Mouse (Mus musculus): ENCODE measurements around the gene B020031M17Rik.
"Not testable (repeated sequence)": the region's sequence is repeated elsewhere in the genome, so short reads cannot be mapped to it uniquely, and the experiment has no call there.

B020031M17Rik gene

GRCm38 (mm10) chr13:119950706-119951105, at the start of gene B020031M17Rik:
TSS of gene B020031M17Rik (minus strand) at chr13:119950806.
- not testable (repeated sequence) for DNase-seq

GRCm38 (mm10) chr13:119999215-119999614, 48.6 kb upstream of the B020031M17Rik start:
- not testable (repeated sequence) for DNase-seq

- DNase-seq: not testable (repeated sequence)
Observed at GRCm38 (mm10) chr13:119998442-119999086, 48.0 kb upstream of the B020031M17Rik start.

GRCm38 (mm10) chr13:119991917-119992496, 41.4 kb upstream of the B020031M17Rik start:
- DNase-seq: not testable (repeated sequence)

- DNase-seq: not testable (repeated sequence)
Observed at GRCm38 (mm10) chr13:119991264-119991663, 40.7 kb upstream of the B020031M17Rik start.

- DNase-seq: not testable (repeated sequence)
Observed at GRCm38 (mm10) chr13:119969163-119969562, 18.6 kb upstream of the B020031M17Rik start.

- not testable (repeated sequence) for DNase-seq
Observed at GRCm38 (mm10) chr13:119968193-119968592, 17.6 kb upstream of the B020031M17Rik start.

- DNase-seq: peak; percentile 9
Observed at GRCm38 (mm10) chr13:119965968-119966367, 15.4 kb upstream of the B020031M17Rik start.

GRCm38 (mm10) chr13:119965302-119965952, 14.8 kb upstream of the B020031M17Rik start:
- peak; percentile 3 for DNase-seq

- not testable (repeated sequence) for DNase-seq
Observed at GRCm38 (mm10) chr13:119962856-119963255, 12.2 kb upstream of the B020031M17Rik start.

GRCm38 (mm10) chr13:119955567-119955966, 5.0 kb upstream of the B020031M17Rik start:
- not testable (repeated sequence) for DNase-seq

GRCm38 (mm10) chr13:119955089-119955488, 4.5 kb upstream of the B020031M17Rik start:
- DNase-seq: not testable (repeated sequence)

GRCm38 (mm10) chr13:119929172-119929571, 21.4 kb downstream of the B020031M17Rik start, which contains the start of gene Gm21761:
TSS of gene Gm21761 (minus strand) at chr13:119929272.
- DNase-seq: not testable (repeated sequence)

GRCm38 (mm10) chr13:119924597-119925340, 25.8 kb downstream of the B020031M17Rik start:
- DNase-seq: not testable (repeated sequence)

GRCm38 (mm10) chr13:119916966-119917722, 33.5 kb downstream of the B020031M17Rik start:
- DNase-seq: not testable (repeated sequence)

- DNase-seq: not testable (repeated sequence)
Observed at GRCm38 (mm10) chr13:119916449-119916848, 34.2 kb downstream of the B020031M17Rik start.

All from thymus, postnatal 4 days (tissue).